Mouse (Mus musculus): ENCODE data around the gene Ripk1. TPM values are rescaled to one million over a fixed set of nuclear protein-coding genes. Genes with fewer than 3 reads are reported as not detected.

Gene Ripk1
- polyA plus RNA-seq, 1 experiment = 10.0 TPM

DNA sequence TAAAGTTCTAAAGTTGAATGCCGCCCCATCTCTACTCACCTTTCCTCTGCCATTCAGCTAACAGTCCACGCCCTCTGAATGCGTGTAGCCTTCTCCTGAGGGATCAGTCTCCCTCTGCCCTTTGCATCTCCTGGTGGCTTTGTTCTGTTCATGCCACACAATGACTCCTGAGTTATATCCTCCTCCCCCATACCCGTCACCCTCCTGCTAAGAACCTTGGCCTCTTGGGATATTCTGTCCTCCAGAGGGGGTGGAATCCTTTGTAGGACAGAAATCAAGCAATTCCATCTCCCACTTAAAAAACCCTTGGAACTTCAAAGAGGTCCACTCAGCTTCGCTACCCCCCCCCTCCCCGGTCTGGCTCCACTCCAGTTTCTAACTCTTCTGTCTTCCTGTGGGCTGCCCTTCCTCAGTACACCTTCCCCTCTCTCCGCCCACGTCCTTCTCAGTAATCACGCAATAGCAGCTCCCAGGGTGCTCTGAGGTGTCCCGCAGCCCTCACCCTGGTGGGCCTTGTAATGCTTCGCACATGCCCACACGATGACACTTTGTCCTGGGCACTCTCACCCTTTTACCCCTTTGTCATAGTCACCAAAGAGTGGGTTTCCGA, 51.6 kb downstream of the Ripk1 start:
- H3ac ChIP-seq (ENCODE audit: control insufficient read depth, insufficient read length, low read depth) = no peak overlapping the region
- no peak overlapping the region for H3K4me3 ChIP-seq (ENCODE audit: insufficient read depth, poor library complexity, severe bottlenecking)
- no peaks in the 10 kb centered on the region for H3K79me2 ChIP-seq (ENCODE audit: control insufficient read depth, insufficient read depth)
- no peaks in the 10 kb centered on the region for H3K79me3 ChIP-seq (ENCODE audit: low read depth)
- TF ChIP-seq USF1 (IDR thresholded peaks at IDR 0.05; ENCODE audit: low read depth) (no peak), MYOG (IDR thresholded peaks at IDR 0.05; ENCODE audit: control insufficient read depth, extremely low read depth, insufficient read length) (no peak), CTCF (IDR thresholded peaks at IDR 0.05; ENCODE audit: control insufficient read depth, insufficient read depth, insufficient read length) (no peak), CEBPB (IDR thresholded peaks at IDR 0.05; ENCODE audit: low read depth) (no peak), MYOD1 (IDR thresholded peaks at IDR 0.05; ENCODE audit: control insufficient read depth, insufficient read length, low read depth) (no peak), FOSL1 (IDR thresholded peaks at IDR 0.05; ENCODE audit: insufficient read depth, low read length, poor library complexity, severe bottlenecking) (no peak), MAX (IDR thresholded peaks at IDR 0.05) (no peak)
- no peaks in the 10 kb centered on the region for H3K36me3 ChIP-seq (ENCODE audit: control insufficient read depth, insufficient read depth)
- no peaks in the 10 kb centered on the region for H3K27me3 ChIP-seq (ENCODE audit: control insufficient read depth, insufficient read depth, insufficient read length)

DNA sequence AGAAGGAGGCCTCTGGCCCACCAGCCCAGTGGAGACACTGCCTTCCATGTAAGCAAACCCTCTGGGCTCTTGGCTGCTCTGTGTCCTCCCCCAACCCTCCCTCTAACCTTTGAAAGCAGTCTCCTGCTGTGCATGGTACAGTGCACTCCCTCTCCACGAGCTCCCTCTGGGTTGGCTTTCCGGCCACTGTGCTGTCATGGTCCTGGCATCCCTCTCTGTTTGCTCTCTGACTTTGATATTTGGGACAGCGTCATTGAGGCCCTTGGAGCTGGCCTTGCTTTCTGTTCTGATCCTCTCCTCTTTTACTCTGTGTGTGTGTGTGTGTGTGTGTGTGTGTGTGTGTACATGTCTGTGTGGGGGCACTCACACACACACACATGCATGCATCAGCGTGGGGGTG, 52.2 kb downstream of the Ripk1 start:
- no peak overlapping the region for H3K4me3 ChIP-seq (ENCODE audit: insufficient read depth, poor library complexity, severe bottlenecking)
- no peaks in the 10 kb centered on the region for H3K79me2 ChIP-seq (ENCODE audit: control insufficient read depth, insufficient read depth)
- no peaks in the 10 kb centered on the region for H3K36me3 ChIP-seq (ENCODE audit: control insufficient read depth, insufficient read depth)
- no peaks in the 10 kb centered on the region for H3K27me3 ChIP-seq (ENCODE audit: control insufficient read depth, insufficient read depth, insufficient read length)
- TF ChIP-seq FOSL1 (IDR thresholded peaks at IDR 0.05; ENCODE audit: insufficient read depth, low read length, poor library complexity, severe bottlenecking) (no peak), CEBPB (IDR thresholded peaks at IDR 0.05; ENCODE audit: low read depth) (no peak), USF1 (IDR thresholded peaks at IDR 0.05; ENCODE audit: low read depth) (no peak), CTCF (IDR thresholded peaks at IDR 0.05; ENCODE audit: control insufficient read depth, insufficient read depth, insufficient read length) (no peak), MYOD1 (IDR thresholded peaks at IDR 0.05; ENCODE audit: control insufficient read depth, insufficient read length, low read depth) (no peak), MYOG (IDR thresholded peaks at IDR 0.05; ENCODE audit: control insufficient read depth, extremely low read depth, insufficient read length) (no peak), MAX (IDR thresholded peaks at IDR 0.05) (no peak)
- no peaks in the 10 kb centered on the region for H3K79me3 ChIP-seq (ENCODE audit: low read depth)
- H3ac ChIP-seq (ENCODE audit: control insufficient read depth, insufficient read length, low read depth) = no peak overlapping the region

DNA sequence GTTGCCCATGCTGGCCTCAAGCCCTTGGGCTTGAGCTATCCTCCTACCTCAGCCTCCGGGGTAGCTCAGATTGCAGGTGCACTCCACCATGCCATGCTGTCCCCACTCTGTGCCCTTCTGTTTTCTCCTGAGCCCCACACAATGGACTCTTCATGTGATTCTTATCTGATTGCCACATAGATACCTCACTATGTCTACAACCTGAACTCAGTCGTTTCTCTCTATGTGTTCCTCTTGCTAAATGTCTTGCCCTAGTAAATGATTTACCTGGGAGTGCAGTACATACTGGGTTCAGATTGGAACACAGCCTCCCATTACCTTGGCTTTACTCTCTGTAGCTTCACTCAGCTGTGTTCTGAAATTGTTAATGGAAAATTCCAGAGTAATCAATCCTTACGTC, 52.8 kb downstream of the Ripk1 start:
- no peaks in the 10 kb centered on the region for H3K36me3 ChIP-seq (ENCODE audit: control insufficient read depth, insufficient read depth)
- no peaks in the 10 kb centered on the region for H3K27me3 ChIP-seq (ENCODE audit: control insufficient read depth, insufficient read depth, insufficient read length)
- no peak overlapping the region for H3ac ChIP-seq (ENCODE audit: control insufficient read depth, insufficient read length, low read depth)
- H3K79me2 ChIP-seq (ENCODE audit: control insufficient read depth, insufficient read depth) = no peaks in the 10 kb centered on the region
- no peaks in the 10 kb centered on the region for H3K79me3 ChIP-seq (ENCODE audit: low read depth)
- H3K4me3 ChIP-seq (ENCODE audit: insufficient read depth, poor library complexity, severe bottlenecking) = no peak overlapping the region
- no peak for TF ChIP-seq CTCF (IDR thresholded peaks at IDR 0.05; ENCODE audit: control insufficient read depth, insufficient read depth, insufficient read length)
- no peak for TF ChIP-seq FOSL1 (IDR thresholded peaks at IDR 0.05; ENCODE audit: insufficient read depth, low read length, poor library complexity, severe bottlenecking)
- no peak for TF ChIP-seq MYOG (IDR thresholded peaks at IDR 0.05; ENCODE audit: control insufficient read depth, extremely low read depth, insufficient read length)
- TF ChIP-seq MYOD1 (IDR thresholded peaks at IDR 0.05; ENCODE audit: control insufficient read depth, insufficient read length, low read depth) = no peak
- no peak for TF ChIP-seq CEBPB (IDR thresholded peaks at IDR 0.05; ENCODE audit: low read depth)
- TF ChIP-seq USF1 (IDR thresholded peaks at IDR 0.05; ENCODE audit: low read depth) = no peak
- TF ChIP-seq MAX (IDR thresholded peaks at IDR 0.05) = no peak

DNA sequence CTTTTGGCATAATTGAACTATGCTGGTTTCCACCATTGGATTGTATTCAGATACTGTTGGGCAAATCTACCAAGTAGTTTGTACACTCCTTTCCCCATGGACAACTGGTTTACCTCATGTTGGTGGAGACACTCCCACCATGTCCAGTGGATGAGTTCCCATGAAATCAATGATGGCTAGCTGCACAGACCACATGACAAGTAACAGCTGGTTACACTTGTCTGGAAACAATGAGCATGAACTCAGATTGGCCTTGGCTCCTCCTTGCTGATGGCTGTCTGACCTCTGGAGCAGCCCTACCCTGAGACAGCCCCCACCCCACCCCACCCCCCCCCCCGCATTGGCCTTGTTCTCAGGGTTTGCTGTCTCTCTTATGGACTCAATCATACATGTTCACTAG, 55.1 kb downstream of the Ripk1 start:
- Histone ChIP-seq H3ac (ENCODE audit: control insufficient read depth, insufficient read length, low read depth) (no peak overlapping the region), H3K79me3 (ENCODE audit: low read depth) (no peaks in the 10 kb centered on the region), H3K4me3 (ENCODE audit: insufficient read depth, poor library complexity, severe bottlenecking) (no peak overlapping the region), H3K79me2 (ENCODE audit: control insufficient read depth, insufficient read depth) (no peaks in the 10 kb centered on the region), H3K36me3 (ENCODE audit: control insufficient read depth, insufficient read depth) (no peaks in the 10 kb centered on the region), H3K27me3 (ENCODE audit: control insufficient read depth, insufficient read depth, insufficient read length) (no peaks in the 10 kb centered on the region)
- TF ChIP-seq MAX (IDR thresholded peaks at IDR 0.05) = no peak
- TF ChIP-seq CTCF (IDR thresholded peaks at IDR 0.05; ENCODE audit: control insufficient read depth, insufficient read depth, insufficient read length) = no peak
- TF ChIP-seq USF1 (IDR thresholded peaks at IDR 0.05; ENCODE audit: low read depth) = no peak
- no peak for TF ChIP-seq MYOD1 (IDR thresholded peaks at IDR 0.05; ENCODE audit: control insufficient read depth, insufficient read length, low read depth)
- TF ChIP-seq FOSL1 (IDR thresholded peaks at IDR 0.05; ENCODE audit: insufficient read depth, low read length, poor library complexity, severe bottlenecking) = no peak
- TF ChIP-seq MYOG (IDR thresholded peaks at IDR 0.05; ENCODE audit: control insufficient read depth, extremely low read depth, insufficient read length) = no peak

DNA sequence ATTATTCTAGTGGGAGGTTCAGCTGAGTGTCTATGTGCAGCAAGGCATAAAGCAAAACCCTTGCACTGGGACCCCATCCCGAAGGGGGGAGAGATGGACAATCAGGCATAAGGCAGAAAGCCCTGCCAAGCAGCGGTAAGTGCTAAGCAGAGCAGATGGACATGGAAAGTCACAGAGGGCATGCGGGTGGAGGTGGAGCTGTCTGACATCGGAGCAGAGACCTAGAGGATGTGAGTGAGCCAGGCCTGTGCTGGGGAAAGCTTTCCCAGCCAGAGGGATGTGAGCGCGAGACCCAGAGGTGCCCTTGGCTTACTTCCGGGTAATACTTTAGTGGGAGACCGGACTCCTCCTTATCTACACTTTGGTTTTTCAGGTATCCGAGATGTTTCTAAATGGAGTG, 57.9 kb downstream of the Ripk1 start:
- Histone ChIP-seq H3K79me2 (ENCODE audit: control insufficient read depth, insufficient read depth) (no peaks in the 10 kb centered on the region), H3K79me3 (ENCODE audit: low read depth) (no peaks in the 10 kb centered on the region), H3K4me3 (ENCODE audit: insufficient read depth, poor library complexity, severe bottlenecking) (no peak overlapping the region), H3ac (ENCODE audit: control insufficient read depth, insufficient read length, low read depth) (no peak overlapping the region), H3K36me3 (ENCODE audit: control insufficient read depth, insufficient read depth) (no peaks in the 10 kb centered on the region), H3K27me3 (ENCODE audit: control insufficient read depth, insufficient read depth, insufficient read length) (no peaks in the 10 kb centered on the region)
- no peak for TF ChIP-seq CEBPB (IDR thresholded peaks at IDR 0.05; ENCODE audit: low read depth)
- TF ChIP-seq MAX (IDR thresholded peaks at IDR 0.05) = no peak
- TF ChIP-seq FOSL1 (IDR thresholded peaks at IDR 0.05; ENCODE audit: insufficient read depth, low read length, poor library complexity, severe bottlenecking) = no peak
- TF ChIP-seq USF1 (IDR thresholded peaks at IDR 0.05; ENCODE audit: low read depth) = no peak
- no peak for TF ChIP-seq MYOG (IDR thresholded peaks at IDR 0.05; ENCODE audit: control insufficient read depth, extremely low read depth, insufficient read length)
- TF ChIP-seq MYOD1 (IDR thresholded peaks at IDR 0.05; ENCODE audit: control insufficient read depth, insufficient read length, low read depth) = no peak
- no peak for TF ChIP-seq CTCF (IDR thresholded peaks at IDR 0.05; ENCODE audit: control insufficient read depth, insufficient read depth, insufficient read length)

All from C2C12 (cell line).